Mouse (Mus musculus): ENCODE measurements around the gene Agtrap. TPM values are rescaled to one million over a fixed set of nuclear protein-coding genes. Genes with fewer than 3 reads are reported as not detected.

Gene Agtrap
- polyA plus RNA-seq, 1 experiment, result 119 TPM

GRCm38 (mm10) chr4:148057661-148058209, 30.1 kb downstream of the Agtrap start:
- Histone ChIP-seq H3K4me3 (ENCODE audit: insufficient read depth, low read depth, low read length) (no peak overlapping the region), H3K27ac (ENCODE audit: insufficient read depth, low read depth, low read length) (no peak overlapping the region), H3K4me1 (ENCODE audit: control insufficient read depth, insufficient read depth, low read length) (peaks cover 10% of the 10 kb centered on the region), H3K27me3 (replicated peaks; ENCODE audit: control insufficient read depth, insufficient read depth, low read length) (no peaks in the 10 kb centered on the region), H3K36me3 (ENCODE audit: control insufficient read depth, insufficient read depth, low read length) (0 out of 2 replicates have a peak, but pooled peaks cover 2% of the 10 kb centered on the region)
- TF ChIP-seq POLR2A (IDR thresholded peaks at IDR 0.05; ENCODE audit: low read depth, low read length), result no peak
- no peak for TF ChIP-seq CTCF (conservative IDR thresholded peaks at IDR 0.05; ENCODE audit: insufficient read depth, insufficient read length, low read depth, low read length)
- no peak for DNase-seq
- 74% methylated on average over 5 of the region's 5 CpGs for WGBS

- Histone ChIP-seq H3K27me3 (replicated peaks; ENCODE audit: control insufficient read depth, insufficient read depth, low read length) (no peaks in the 10 kb centered on the region), H3K36me3 (ENCODE audit: control insufficient read depth, insufficient read depth, low read length) (0 out of 2 replicates have a peak, but pooled peaks cover 2% of the 10 kb centered on the region), H3K4me3 (ENCODE audit: insufficient read depth, low read depth, low read length) (no peak overlapping the region), H3K4me1 (ENCODE audit: control insufficient read depth, insufficient read depth, low read length) (peaks cover 10% of the 10 kb centered on the region), H3K27ac (ENCODE audit: insufficient read depth, low read depth, low read length) (peak overlapping the region; percentile 58)
- WGBS, result 35% methylated on average over 4 of the region's 4 CpGs
- TF ChIP-seq POLR2A (IDR thresholded peaks at IDR 0.05; ENCODE audit: low read depth, low read length) (no peak), CTCF (conservative IDR thresholded peaks at IDR 0.05; ENCODE audit: insufficient read depth, insufficient read length, low read depth, low read length) (no peak)
- DNase-seq, result peak; percentile 92
These were observed 31.0 kb downstream of the Agtrap start for GRCm38 (mm10) chr4:148056801-148057200.

GRCm38 (mm10) chr4:148056246-148056645, 31.6 kb downstream of the Agtrap start:
- Histone ChIP-seq H3K4me1 (ENCODE audit: control insufficient read depth, insufficient read depth, low read length) (peaks cover 10% of the 10 kb centered on the region), H3K27me3 (replicated peaks; ENCODE audit: control insufficient read depth, insufficient read depth, low read length) (no peaks in the 10 kb centered on the region), H3K36me3 (ENCODE audit: control insufficient read depth, insufficient read depth, low read length) (0 out of 2 replicates have a peak, but pooled peaks cover 2% of the 10 kb centered on the region), H3K4me3 (ENCODE audit: insufficient read depth, low read depth, low read length) (no peak overlapping the region), H3K27ac (ENCODE audit: insufficient read depth, low read depth, low read length) (peak overlapping the region; percentile 58)
- 51% methylated on average over 7 of the region's 7 CpGs for WGBS
- peak; percentile 64 for DNase-seq
- TF ChIP-seq CTCF (conservative IDR thresholded peaks at IDR 0.05; ENCODE audit: insufficient read depth, insufficient read length, low read depth, low read length) (no peak), POLR2A (IDR thresholded peaks at IDR 0.05; ENCODE audit: low read depth, low read length) (no peak)

GRCm38 (mm10) chr4:148054961-148055695, 32.7 kb downstream of the Agtrap start:
- H3K4me3 ChIP-seq (ENCODE audit: insufficient read depth, low read depth, low read length), result no peak overlapping the region
- TF ChIP-seq POLR2A (IDR thresholded peaks at IDR 0.05; ENCODE audit: low read depth, low read length), result no peak
- TF ChIP-seq CTCF (conservative IDR thresholded peaks at IDR 0.05; ENCODE audit: insufficient read depth, insufficient read length, low read depth, low read length), result no peak
- H3K4me1 ChIP-seq (ENCODE audit: control insufficient read depth, insufficient read depth, low read length), result peaks cover 10% of the 10 kb centered on the region
- 0 out of 2 replicates have a peak, but pooled peaks cover 2% of the 10 kb centered on the region for H3K36me3 ChIP-seq (ENCODE audit: control insufficient read depth, insufficient read depth, low read length)
- no peaks in the 10 kb centered on the region for H3K27me3 ChIP-seq (replicated peaks; ENCODE audit: control insufficient read depth, insufficient read depth, low read length)
- WGBS, result 82% methylated on average over 21 of the region's 21 CpGs
- no peak for DNase-seq
- H3K27ac ChIP-seq (ENCODE audit: insufficient read depth, low read depth, low read length), result no peak overlapping the region

GRCm38 (mm10) chr4:148053417-148053920, 34.4 kb downstream of the Agtrap start:
- no peaks in the 10 kb centered on the region for H3K27me3 ChIP-seq (replicated peaks; ENCODE audit: control insufficient read depth, insufficient read depth, low read length)
- TF ChIP-seq CTCF (conservative IDR thresholded peaks at IDR 0.05; ENCODE audit: insufficient read depth, insufficient read length, low read depth, low read length), result no peak
- TF ChIP-seq POLR2A (IDR thresholded peaks at IDR 0.05; ENCODE audit: low read depth, low read length), result no peak
- no peak overlapping the region for H3K4me3 ChIP-seq (ENCODE audit: insufficient read depth, low read depth, low read length)
- WGBS, result 91% methylated on average over 12 of the region's 12 CpGs
- no peak for DNase-seq
- 0 out of 2 replicates have a peak, but pooled peaks cover 2% of the 10 kb centered on the region for H3K36me3 ChIP-seq (ENCODE audit: control insufficient read depth, insufficient read depth, low read length)
- no peak overlapping the region for H3K27ac ChIP-seq (ENCODE audit: insufficient read depth, low read depth, low read length)
- peaks cover 10% of the 10 kb centered on the region for H3K4me1 ChIP-seq (ENCODE audit: control insufficient read depth, insufficient read depth, low read length)

GRCm38 (mm10) chr4:148052976-148053375, 34.9 kb downstream of the Agtrap start:
- no peak for DNase-seq
- peaks cover 10% of the 10 kb centered on the region for H3K4me1 ChIP-seq (ENCODE audit: control insufficient read depth, insufficient read depth, low read length)
- 83% methylated on average over 2 of the region's 2 CpGs for WGBS
- H3K27ac ChIP-seq (ENCODE audit: insufficient read depth, low read depth, low read length), result no peak overlapping the region
- H3K4me3 ChIP-seq (ENCODE audit: insufficient read depth, low read depth, low read length), result no peak overlapping the region
- H3K27me3 ChIP-seq (replicated peaks; ENCODE audit: control insufficient read depth, insufficient read depth, low read length), result no peaks in the 10 kb centered on the region
- no peak for TF ChIP-seq POLR2A (IDR thresholded peaks at IDR 0.05; ENCODE audit: low read depth, low read length)
- no peak for TF ChIP-seq CTCF (conservative IDR thresholded peaks at IDR 0.05; ENCODE audit: insufficient read depth, insufficient read length, low read depth, low read length)
- 0 out of 2 replicates have a peak, but pooled peaks cover 2% of the 10 kb centered on the region for H3K36me3 ChIP-seq (ENCODE audit: control insufficient read depth, insufficient read depth, low read length)

GRCm38 (mm10) chr4:148051886-148052285, 35.9 kb downstream of the Agtrap start:
- TF ChIP-seq CTCF (conservative IDR thresholded peaks at IDR 0.05; ENCODE audit: insufficient read depth, insufficient read length, low read depth, low read length) (no peak), POLR2A (IDR thresholded peaks at IDR 0.05; ENCODE audit: low read depth, low read length) (no peak)
- Histone ChIP-seq H3K36me3 (ENCODE audit: control insufficient read depth, insufficient read depth, low read length) (no peaks in the 10 kb centered on the region), H3K27ac (ENCODE audit: insufficient read depth, low read depth, low read length) (no peak overlapping the region), H3K27me3 (replicated peaks; ENCODE audit: control insufficient read depth, insufficient read depth, low read length) (no peaks in the 10 kb centered on the region), H3K4me1 (ENCODE audit: control insufficient read depth, insufficient read depth, low read length) (peaks cover 10% of the 10 kb centered on the region), H3K4me3 (ENCODE audit: insufficient read depth, low read depth, low read length) (no peak overlapping the region)
- no peak for DNase-seq
- 91% methylated on average over 11 of the region's 11 CpGs for WGBS
